Mouse (Mus musculus) erythroid progenitor cell, adult 5-6 weeks (primary cell): ENCODE measurements around the gene Fdxacb1. TPM values are rescaled to one million over a fixed set of nuclear protein-coding genes. Genes with fewer than 3 reads are reported as not detected.

Experiments
- ATAC-seq: replicated peaks from 2 replicates; pipeline ENCODE4 v1.8.0; 2016; ENCODE audit warnings: moderate number of reproducible peaks, mild to moderate bottlenecking, moderate TSS enrichment, inconsistent platforms; ENCODE audit not compliant: poor library complexity, low FRiP score, severe bottlenecking
- total RNA-seq, 2 experiments: library from RNA; stranded (forward) in 1 of 2; stranded (reverse) in 1 of 2; fragments of 150-400 nt in 1 of 2; fragments of 186-747, 209-891 nt in 1 of 2; gene quantifications; 2 replicates each; pipeline versions ENCODE4 v1.2.3 to v1.2.4; 2015 to 2017; ENCODE audit warnings: low replicate concordance in 2 of 2

Fdxacb1 gene
- 7.9 and 8.0 TPM in 2 replicates for total RNA-seq (2015; ENCODE audit: low replicate concordance)
- 6.8 and 8.2 TPM in 2 replicates for total RNA-seq (2017; ENCODE audit: low replicate concordance)

DNA sequence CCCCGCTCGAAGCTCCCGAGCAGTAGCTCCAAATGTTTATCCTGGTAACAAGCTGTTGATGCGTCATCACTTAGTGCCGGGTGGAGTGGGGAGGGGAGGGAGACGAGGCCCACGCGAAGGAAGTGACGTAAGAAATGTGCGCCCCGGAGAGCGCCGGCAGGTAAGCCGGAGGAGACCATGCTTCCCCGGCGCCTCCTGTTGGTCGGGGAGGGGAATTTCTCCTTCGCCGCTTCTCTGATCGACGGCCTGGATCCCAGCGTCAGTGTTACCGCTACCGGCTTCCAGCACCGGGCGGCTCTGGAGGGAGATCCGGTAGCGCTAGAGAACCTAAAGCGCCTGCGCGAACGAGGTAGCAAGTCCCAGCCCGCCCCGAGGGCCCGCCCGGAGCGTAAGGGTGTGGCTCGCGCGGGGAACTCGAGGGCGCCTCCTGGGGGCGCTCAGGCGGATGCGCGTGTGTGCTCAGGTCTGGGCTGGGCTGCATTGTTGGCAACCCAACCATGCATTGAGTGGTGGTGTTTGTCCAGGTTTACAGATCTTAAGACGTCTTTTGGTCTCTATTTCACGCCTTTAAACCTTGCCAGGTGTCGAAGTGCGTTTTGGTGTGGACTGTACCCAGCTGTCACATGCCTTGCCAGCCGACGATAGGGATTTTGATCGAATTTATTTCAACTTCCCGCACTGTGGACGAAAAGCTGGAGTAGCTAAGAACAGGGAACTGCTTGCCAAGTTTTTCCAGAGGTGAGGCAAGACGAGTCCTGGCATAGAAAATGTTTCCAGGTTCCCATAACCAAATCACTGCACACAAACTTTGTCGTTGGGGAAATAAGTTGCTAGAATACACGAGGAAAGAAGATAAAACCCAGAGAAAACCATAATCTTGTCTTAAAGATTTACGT, at the start of gene Fdxacb1:
Fdxacb1 (plus strand) TSS at position 130 of the 896 bp plus-strand sequence.
- ATAC-seq: peak; percentile 92

DNA sequence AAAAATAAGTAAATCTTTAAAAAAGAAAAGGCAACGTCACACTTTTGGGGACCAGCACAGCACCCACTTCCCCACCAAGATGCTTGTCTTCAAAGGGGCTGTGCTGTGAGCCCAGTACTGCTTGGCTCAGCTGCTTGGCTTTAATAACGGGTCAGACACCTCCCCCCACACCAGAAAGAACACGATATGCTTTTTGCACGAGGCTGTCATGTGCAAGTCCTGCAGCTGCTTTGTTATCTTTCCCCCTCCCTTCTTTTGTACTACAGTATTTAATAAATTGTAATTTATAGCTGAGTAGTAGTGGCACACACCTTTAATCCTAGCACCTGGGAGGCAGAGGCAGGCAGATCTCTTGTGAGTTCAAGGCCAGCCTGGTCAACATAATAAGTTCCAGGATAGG, 49.2 kb upstream of the Fdxacb1 start:
- no peak for ATAC-seq

DNA sequence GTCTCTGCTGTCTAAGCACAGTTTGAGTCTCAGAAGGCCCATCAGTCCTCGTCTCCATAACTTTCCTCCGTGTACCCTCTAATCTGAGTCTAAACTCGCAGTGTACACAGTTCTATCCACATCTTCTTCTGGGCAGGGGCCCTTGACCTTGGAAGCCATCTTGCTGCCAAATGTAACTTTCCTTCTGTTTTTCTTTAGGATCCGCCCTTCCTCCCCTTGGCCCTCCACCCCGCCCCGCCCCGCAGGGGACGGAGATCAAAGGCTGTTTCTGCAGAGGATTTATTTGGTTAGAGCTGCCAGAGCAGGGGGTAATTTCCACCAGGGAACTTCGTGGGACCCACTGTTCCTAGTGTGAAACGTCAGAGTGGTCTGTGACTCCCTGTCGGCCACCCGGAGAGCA, 47.0 kb upstream of the Fdxacb1 start:
- ATAC-seq: no peak

DNA sequence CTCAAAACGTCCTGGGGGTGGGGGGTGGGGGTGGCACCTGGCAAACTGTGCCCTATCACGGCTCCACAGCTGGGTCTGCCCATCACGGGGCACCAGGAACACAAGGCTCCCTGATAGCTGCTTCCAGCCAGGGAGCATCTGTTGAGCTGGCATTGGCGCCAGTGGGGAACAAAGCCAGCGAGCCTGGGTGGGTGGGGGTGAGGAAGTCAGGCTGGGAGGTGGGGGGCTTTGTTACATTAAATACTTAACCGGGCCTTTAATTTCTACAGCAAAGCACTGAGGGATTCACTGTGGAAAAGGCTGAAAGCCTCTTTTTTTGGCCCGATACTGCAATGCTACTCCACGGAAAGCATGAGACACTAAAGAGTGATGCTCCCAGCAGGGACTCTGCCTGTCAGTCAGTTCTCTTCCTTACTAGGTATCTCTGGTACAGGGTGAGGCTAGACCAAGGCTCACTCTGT, 45.6 kb upstream of the Fdxacb1 start:
- ATAC-seq: no peak

DNA sequence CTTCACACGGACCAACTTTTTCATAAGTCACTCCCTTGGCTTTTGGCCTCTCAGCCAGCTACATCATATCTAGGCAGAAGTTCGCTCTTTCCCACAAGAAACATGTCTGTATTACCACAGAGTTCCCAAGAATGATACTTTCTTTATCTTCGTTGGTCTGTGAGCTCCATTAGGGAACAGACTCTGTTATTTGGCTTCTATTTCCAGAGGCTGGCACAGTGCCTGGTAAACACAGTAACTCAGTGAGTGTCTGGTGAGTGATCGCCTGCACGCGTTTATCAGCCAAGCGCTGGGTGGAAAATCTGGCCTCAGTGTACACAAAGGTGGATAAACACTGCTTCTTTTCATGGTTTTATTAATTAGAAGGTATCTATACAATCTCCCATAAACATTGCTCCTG, 44.6 kb upstream of the Fdxacb1 start:
- ATAC-seq: no peak

DNA sequence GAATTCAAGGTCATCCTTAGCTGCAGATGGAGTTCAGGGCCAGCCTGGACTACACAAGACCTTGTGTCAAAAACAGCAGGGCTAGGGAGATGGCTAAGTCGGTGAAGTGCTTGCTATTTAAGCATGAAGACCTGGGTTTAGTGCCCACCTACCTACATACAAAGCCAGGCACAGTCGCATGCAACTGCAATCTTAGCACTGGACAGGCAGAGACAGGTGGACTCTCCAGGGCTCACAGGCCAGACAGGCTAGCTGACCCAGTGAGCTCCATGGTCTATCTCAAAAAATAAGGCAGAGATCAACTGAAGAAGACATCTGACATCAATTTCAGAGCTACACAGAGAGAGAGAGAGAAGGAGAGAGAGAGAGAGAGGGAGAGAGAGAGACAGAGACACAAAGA, 43.9 kb upstream of the Fdxacb1 start:
- ATAC-seq: no peak

DNA sequence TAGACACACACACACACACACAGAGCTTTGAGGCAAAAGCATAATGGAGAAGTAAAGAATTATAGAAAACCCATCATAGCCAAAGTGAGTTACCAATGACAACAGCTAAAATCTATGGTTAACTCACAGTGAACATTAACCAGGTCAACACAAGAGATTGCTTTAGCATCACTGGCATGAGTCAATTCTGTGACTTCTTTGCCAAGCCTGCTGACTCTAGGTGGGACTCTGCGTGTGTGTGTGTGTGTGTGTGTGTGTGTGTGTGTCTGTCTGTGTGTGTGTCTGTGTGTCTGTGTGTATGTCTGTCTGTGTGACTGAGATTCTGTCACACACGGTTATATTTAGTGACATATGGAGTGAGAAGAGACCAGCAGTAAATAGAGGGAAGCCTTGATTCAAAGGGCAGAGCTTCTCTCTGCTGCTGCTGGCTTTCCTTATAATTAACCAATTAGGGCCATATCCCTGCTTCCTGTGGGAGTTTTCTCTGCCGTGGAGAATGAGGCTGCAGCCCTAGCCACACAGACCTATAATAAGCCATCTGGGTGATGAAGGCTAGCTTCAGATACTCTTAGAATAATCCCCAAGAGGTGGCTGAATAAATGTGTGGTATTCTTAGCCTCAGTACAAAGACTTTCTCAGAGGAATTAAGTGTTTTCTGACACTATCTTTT, 43.2 kb upstream of the Fdxacb1 start:
- no peak for ATAC-seq

DNA sequence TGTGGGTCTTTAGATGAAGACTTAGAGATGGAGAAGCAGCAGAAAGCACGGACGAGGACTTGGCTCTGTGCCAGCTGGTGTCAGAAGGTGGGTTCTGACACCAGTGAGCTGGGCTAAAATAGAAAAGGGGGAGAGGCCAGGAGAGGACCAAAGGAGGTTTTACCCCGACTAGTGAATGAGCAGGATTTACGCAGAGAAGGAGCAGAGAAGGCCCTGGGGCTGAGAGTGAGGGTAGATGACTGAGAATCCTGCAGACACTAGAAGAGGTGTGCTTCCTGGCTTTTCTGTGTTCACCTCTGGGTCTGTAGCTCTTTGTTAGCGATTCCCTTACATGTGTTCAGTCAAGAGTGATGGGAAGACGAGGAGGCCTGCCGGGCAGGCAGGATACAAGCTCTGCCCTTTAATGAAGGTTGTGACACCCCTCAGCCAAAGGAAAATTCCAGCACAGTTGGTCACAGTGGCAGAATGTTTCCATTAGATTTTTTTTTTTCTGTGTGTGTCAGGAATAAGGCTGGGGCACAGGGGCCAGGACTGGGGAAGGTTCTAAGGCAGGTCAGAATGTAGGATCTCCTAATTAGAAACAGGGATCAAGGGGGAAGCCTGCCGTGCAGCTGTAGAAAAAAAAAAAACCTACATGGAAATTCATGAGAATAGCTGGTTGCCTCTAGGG, 42.0 kb upstream of the Fdxacb1 start:
- no peak for ATAC-seq

DNA sequence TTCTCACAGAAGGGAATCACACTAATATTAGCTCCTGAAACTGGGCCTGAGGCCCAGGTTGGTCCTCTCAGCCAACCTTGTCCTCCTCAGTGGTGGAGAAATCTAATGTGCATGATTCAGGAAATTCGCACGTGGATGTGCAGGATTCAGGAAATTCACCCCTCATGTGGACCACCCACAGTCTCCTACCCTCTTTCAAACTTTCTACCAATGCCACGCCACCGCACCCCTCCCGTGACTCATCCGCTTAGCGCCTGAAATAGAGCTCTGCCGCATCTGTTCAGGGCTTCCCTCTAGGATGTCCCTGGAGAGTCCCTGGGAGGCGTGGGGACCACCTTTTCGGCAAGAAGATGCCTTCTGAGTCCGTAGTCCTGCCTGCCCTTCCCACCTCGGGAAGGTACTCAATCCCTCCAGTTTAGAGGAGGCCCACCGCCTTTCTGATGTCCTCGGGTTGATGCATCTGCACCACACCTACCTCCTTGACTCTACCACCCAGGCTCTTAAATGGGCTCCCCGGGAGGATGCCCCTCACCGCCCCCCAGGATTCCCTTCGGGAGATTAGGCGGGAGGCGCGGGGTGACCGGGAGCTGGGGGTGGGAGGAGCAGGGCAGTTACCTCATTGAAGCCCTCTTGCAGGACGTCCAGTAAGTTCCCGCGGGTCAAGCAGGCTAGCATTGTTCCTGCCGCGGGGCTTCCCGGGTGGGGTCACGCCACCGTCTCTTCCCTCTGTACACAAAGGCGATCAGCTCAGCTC, 40.7 kb upstream of the Fdxacb1 start:
- ATAC-seq: no peak

DNA sequence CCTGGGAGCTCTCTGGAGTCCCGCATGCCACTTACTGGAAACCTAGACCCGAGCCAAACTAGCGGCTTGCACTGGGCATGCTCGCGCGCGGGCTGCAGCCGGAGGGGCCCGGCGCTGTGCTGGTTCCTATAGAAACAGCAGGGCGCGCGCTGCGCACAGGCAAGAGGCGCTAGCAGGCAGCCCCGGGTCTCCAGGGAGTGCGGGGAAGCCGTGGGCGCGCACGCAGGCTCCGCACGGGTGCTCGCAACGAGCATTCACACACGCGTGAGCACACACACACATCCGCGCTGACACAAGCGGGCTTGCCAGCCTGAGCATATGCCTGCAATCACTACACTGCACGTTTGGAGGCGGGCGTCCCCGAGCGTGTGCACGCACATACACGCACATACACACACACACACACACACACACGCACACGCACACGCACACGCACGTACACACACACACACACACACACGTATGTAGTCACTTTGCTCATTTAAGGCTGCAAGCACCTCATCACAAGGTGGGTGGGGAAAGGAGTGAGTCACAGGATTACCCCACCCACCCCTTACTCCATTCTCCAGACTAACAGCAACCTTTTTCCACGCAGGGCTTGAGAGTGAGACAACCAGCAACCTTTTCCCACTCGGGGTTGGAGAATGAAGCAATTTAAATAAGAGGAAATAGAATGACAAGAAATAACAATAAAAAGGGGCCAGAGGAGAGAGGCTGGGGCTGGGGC, 39.9 kb upstream of the Fdxacb1 start:
- no peak for ATAC-seq

DNA sequence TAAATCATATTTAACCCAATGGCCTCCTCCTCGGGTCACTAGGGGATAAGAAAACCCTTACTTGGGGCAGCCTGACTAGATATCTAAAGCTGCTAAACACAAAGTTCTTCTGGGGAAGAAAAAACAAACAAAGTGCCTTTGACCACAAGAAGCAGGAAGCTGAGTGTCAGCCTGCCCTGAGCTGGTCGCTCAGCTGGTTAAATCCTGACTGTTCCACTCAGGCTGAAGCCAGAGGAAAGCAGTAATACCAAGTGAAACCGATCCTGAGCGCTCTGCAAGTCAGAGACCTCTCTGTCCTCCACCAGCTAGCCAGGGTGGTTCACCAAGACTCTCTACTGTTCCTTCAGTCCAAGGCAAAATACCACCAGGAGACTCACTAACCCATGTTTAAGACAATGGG, 38.4 kb upstream of the Fdxacb1 start:
- ATAC-seq: no peak

DNA sequence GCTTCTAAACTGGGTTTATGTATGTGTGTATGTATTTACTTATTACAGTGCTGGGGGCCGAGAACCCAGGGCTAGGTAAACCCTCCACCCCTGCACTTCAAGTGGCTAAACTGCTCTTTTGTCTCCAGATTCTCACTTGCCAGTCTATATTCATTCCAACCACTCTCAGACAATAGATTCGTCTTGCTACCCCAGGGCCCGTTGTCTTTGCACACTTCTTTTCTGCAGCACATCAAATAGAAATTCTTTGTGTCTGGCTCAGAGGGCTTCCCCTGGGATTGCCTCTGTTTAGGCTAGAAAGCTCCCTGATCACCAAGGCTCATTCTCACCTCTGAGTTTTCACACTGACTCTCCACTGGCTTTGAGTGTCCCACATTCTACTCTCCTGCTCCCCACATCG, 35.5 kb upstream of the Fdxacb1 start:
- ATAC-seq: no peak

DNA sequence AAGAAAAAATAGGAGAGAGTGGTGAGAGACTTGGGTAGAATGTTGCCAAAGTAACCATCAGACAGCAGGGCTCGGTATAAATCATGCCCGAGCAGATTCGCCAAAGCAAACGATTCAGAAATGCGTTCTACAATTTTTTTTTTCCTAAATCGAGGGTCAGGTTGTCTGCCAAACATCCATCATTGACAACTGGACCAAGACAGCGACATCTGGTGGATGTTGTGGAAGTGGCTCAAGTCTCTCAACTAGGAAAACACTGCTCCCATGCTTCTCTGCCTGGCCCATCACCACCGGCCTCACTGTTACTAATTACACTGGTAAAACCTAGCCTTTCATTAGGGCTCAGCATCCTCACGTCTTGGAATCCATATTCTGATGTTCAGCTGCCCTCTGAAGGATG, 33.0 kb upstream of the Fdxacb1 start:
- ATAC-seq: no peak

DNA sequence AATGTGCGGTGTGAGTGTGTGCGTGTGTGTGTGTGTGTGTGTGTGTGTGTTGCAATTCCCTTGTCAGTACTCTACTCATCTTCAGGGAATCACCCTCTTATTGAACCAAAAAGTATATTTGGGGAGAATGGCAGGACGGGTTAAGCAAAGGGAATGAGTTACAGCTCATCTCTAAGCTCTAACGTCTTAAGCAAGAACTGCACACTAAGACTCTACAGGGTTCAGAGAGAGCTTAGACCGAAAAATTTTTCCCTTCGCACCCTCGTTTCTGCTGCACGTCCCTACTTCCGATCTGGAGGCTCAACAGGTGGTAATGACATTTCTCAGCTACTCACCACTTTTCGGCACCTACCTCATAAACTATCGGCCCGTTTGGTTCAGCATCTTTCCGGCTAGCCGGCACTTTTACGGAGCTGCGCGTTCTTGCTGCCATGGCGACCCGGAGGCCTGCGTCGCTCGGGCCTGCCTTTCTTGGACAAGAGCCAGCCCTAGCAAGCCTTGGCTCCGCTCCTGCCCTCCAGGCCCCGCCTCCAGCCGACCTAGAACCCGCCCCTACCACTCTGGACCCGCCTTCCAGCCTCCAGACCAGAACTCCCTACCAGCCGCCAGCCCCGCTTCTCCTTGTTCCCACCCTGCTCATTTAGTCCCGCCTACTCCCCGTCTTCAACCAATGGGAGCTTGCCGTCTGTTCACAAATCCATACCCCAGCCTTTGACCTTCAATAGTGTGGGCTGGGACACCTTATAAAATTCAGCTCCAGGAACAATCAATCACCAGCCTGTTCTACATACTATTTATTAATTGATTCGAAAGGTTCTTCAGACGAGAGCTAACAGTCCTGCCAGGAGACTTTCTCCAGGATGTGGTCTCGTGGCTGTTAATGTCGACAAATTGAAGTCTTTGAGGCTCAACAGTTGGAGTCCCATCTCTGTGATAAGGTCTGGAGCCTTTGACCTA, 28.8 kb upstream of the Fdxacb1 start, which contains the start of gene Dixdc1:
Dixdc1 (minus strand) TSS at position 604 of the 957 bp plus-strand sequence.
- ATAC-seq: peak; percentile 96

DNA sequence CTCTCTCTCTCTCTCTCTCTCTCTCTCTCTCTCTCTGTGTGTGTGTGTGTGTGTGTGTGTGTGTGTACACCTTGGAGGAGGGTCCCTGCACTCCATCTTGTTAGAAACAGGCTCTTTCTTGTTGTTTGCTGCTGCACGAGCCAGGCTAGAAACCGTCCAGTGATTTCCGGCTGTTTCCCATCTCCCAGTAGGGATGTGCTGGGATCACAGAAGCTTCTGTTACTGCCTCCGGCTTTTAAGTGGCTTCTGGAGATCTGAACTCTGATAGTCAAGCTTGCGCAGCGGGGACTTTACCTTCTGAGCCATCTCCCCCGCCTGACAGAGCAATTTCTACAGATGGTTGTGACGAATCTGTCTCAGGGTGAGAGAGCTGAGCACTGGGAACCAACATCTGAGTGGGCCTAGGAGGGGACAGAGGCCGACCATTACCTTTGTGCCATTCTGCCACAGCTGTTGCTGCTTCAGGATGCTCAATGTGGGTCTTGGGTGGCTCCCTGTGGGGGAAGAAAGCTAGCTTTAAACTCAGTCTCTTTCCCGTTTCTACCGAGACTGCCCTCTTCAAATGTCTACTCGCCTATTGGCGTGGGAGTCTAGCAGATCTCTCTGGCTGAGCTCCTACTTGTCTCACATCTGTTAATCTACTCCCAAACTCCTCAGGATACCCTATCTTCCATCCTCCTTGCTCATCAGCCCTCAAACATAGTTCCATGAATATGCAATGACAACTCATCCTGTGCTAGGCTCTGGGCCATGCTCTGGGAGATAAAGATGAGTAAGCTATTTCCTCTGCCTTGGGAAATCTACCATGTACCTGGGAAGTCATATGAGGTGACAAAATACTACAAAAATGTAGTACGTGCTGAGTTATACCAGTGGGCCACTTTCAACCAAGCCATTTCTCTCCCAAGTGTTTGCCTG, 26.9 kb upstream of the Fdxacb1 start:
- no peak for ATAC-seq

DNA sequence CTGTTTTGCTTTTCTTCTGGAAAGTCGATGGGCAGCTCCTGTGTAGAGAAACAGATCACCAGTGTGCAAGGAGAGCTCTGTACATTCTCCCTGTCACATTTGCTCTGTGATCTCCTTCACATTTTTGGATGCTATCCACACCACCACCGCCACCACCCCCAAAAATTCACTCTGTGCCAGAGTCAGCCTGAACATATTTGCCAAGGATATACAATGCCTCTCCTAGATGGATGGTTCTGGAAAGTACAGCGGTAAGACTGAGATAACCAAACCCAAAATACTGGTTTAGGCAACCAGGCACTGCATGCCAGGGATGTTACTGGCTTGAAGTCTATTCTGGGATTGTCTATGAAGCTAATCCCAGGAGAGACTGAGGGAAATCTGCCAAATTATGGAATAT, 25.8 kb upstream of the Fdxacb1 start:
- no peak for ATAC-seq

DNA sequence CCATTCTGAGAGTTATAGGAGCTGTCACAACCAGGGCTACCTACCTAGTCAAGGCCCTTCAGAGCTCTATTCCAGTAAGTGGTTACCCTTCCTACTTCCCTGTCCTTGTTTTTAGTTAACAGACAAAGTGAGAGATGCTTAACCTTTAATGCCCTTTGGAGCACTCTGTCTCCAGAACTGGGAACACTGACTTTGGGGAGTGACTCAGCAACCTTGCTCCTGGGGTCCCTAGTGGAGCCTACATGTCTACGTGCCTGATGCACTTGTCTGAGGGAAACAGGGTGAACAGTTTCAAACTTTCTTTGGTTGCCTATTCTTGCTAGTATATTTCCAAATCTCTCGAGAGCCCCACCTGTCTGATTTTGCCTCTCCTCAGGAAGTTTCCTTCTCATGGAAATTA, 25.3 kb upstream of the Fdxacb1 start:
- no peak for ATAC-seq
